Mouse (Mus musculus) embryo, embryonic 9.5 days (tissue): ENCODE results near the gene 2010109A12Rik.

Source experiments
- DNase-seq: peaks from one replicate; pipeline ENCODE4 v3.0.0-alpha.2; 2017; ENCODE audit errors: extremely low spot score

The 2010109A12Rik gene

DNA sequence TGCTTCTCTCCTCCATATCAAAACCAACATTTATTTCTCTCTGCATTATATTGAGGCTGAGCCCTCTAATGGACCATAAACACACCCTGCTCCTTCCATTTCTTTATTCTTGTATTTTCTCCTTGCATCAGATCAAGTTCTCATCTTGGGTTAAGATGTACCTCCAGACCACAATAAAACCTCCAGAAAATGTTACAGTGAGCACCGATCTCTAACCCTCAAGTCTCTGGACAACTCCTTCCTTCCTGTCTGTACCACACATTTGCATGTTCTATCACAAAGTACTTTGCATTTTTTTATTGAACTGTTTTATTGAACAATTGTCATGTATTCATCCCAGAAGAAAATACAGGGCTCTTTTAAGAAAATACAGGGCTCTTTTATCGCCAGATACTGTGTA is 23.2 kb downstream of the 2010109A12Rik start:
- DNase-seq = no peak

- DNase-seq = no peak
Measured at GRCm38 (mm10) chr5:93231721-93232120, 25.4 kb downstream of the 2010109A12Rik start.

DNA sequence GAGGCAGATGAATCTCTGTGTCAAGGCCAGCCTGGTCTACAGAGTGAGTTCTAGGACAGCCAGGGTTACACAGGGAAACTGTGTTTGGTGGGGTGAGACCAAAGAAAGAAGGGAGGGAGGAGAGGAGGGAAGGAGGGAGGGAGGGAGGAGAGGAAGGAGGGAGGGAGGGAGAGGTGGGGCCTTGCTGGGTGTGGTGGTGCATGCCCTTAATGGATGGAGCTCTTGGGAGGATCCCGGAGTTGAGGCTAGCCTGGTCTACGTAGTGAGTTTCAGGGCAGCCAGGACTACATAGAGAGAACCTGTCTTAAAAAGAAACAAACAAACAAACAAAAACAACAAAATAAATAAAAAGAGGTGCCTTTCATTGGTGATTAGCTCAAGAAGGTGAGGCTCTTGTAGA is 26.5 kb downstream of the 2010109A12Rik start:
- no peak for DNase-seq

GRCm38 (mm10) chr5:93234130-93234529 is 27.8 kb downstream of the 2010109A12Rik start:
- DNase-seq = no peak

DNA sequence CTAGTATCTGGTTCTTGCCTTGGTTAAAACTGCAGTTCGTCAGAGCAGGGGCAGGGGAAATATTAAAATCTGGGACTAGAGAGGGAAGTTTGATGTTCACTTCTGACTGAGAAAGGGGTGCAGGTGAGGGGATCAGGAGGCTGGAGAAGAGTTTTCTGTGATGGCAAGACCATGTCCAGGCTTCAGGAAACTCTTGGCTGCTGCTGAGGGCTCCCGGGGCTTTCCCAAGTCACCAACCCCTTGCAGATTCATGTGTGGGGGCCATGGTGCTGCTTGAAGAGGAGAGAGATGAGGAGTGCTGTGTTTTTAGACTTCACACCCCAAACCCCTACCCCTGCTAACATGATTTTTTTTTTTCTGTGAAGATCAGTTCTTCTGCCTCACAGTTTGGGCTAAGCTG is 28.3 kb downstream of the 2010109A12Rik start:
- DNase-seq = no peak

- no peak for DNase-seq
Measured at GRCm38 (mm10) chr5:93235888-93236287, 29.6 kb downstream of the 2010109A12Rik start.

GRCm38 (mm10) chr5:93236541-93236940 is 30.2 kb downstream of the 2010109A12Rik start:
- no peak for DNase-seq

GRCm38 (mm10) chr5:93239590-93240544 is 33.5 kb downstream of the 2010109A12Rik start:
- no peak for DNase-seq

DNA sequence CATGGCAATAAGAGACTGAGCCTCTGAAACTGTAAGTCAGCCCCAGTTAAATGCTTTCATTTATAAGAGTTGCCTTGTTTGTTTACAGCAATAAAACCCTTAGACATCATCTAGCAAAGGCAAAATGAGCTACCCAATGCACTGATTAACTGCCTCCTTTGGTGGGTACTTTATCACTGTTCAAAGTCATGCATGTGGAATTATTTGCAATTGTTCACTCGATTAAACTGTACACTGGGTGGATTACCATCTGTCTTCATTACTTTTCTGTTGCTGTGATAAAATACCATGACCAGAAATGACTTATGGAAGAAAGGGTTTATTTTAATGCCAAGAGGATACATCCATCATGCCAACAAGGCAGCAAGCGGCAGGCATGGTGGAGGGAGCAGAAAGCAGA is 39.0 kb downstream of the 2010109A12Rik start:
- no peak for DNase-seq

- no peak for DNase-seq
Measured at GRCm38 (mm10) chr5:93249940-93250578, 43.7 kb downstream of the 2010109A12Rik start.

DNA sequence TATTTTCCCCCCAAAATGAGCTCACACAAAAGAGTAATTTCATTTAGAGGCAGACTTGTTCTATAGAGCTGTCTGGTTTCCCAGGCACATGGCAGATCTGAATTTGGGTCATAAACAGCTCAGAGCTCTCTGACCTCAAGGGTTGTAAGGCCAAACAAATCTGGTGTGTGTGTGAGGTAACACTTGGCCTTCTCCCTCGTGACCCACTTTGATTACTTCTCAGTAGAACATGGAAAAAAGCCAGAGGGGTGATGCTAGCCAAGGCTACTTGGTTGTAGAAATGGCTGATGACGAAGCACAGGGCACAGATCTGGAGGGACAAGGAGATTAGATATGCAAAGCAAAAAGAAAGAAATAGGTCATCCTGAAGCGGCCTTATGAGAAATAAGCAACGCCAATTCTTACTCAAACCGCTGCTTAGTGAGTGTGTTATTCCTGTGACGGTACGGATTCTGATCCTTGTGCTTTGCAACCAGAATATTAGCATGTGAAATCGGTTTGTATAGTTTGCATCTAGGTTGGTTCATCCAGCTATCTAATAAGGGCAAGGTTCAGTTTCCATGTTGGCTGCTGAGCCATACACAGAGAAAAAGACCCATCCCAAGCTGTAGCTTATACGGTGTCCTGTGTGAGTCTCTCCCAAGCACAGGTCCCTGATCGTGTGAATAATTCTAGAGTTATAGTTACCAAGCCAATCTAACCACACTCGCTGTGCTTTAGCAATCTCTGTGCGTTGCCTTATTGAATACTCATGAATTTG is 44.9 kb downstream of the 2010109A12Rik start:
- DNase-seq = no peak

DNA sequence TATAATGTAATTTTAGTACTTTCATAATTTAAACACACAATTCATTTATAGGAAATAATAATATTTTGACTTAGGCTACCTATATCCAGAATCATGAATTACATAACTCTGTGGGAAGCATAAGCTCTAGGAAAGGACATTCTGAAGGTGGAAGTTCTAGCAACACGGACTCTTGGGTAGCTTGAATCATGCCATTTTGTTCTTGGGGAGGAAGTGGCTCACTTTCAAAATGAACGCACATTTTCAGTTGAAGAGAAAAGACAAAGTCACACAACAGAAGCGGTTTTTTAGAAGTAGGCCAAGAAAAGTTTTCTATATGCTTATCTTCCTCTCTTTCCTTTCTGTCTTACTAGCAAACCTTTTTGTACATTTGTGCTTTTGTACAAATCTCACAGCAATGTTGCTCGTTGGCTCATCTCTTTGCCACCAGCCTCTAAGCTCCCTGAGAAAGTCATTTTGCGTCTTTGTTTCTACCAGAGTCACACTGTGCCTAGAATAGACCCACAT is 49.5 kb downstream of the 2010109A12Rik start:
- no peak for DNase-seq

- no peak for DNase-seq
Measured at GRCm38 (mm10) chr5:93256820-93257405, 50.6 kb downstream of the 2010109A12Rik start.

DNA sequence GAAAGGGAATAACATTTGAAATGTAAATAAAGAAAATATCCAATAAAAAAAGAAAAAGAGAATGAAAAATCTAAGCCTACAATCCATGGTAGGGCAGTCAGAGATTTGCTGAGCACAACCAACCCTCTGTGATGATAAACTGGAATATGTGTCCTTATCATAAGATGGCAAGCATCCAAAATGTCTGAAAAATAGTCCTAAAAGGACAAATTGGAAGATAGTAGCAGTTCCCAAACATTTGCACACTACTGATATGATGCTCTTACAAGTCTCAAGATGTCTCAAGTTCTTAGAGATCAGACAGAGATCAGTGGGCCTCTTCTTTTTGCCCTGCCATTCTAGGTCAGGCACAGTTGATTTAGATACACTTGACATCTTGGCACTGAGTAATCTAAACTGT is 53.0 kb downstream of the 2010109A12Rik start:
- no peak for DNase-seq

DNA sequence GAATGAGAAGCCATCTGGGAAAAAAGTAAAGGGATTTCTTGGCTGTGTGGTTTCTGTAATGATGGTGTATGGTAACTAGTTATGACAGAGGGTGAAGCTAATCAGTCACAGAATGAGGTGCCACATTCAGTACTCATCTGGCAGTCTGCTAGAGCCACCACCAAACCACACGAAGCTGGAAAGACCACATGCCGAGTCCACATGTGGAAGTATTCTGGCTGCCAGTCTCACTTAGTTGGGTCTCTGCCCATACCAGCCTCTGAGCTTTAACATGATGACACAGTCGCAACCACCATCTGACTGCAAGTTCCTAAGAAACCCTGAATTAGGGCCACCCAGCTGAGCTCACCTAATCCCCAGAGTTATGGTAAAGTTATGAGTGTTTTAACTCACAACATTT is 54.7 kb downstream of the 2010109A12Rik start:
- no peak for DNase-seq

GRCm38 (mm10) chr5:93262751-93263150 is 56.4 kb downstream of the 2010109A12Rik start:
- no peak for DNase-seq
